Mouse (Mus musculus): ENCODE data around the gene Ncbp1. TPM values are rescaled to one million over a fixed set of nuclear protein-coding genes. Genes with fewer than 3 reads are reported as not detected.

Gene Ncbp1
- 10 to 100 TPM; 37.0 to 44.2 TPM for polyA plus RNA-seq (2017; shearing (Covaris generic))

- peak; percentile 88 for ATAC-seq
These were observed at the start of gene Ncbp1, which contains the start of gene Tstd2 for GRCm38 (mm10) chr4:46138287-46139222. Gene Ncbp1, plus strand, starts transcription at chr4:46138613. Gene Tstd2, minus strand, starts transcription at chr4:46138694.

GRCm38 (mm10) chr4:46089524-46090125 is 48.8 kb upstream of the Ncbp1 start:
- ATAC-seq = no peak

- no peak for ATAC-seq
These were observed 45.9 kb upstream of the Ncbp1 start for GRCm38 (mm10) chr4:46092429-46093076.

GRCm38 (mm10) chr4:46094916-46095825 is 43.2 kb upstream of the Ncbp1 start:
- ATAC-seq = peak; percentile 84

- no peak for ATAC-seq
These were observed 42.6 kb upstream of the Ncbp1 start for GRCm38 (mm10) chr4:46095826-46096159.

GRCm38 (mm10) chr4:46096546-46096945 is 41.9 kb upstream of the Ncbp1 start:
- ATAC-seq = no peak

- peak; percentile 22 for ATAC-seq
These were observed 40.8 kb upstream of the Ncbp1 start for GRCm38 (mm10) chr4:46097591-46097990.

GRCm38 (mm10) chr4:46099132-46099531 is 39.3 kb upstream of the Ncbp1 start:
- ATAC-seq = no peak

GRCm38 (mm10) chr4:46100539-46100938 is 37.9 kb upstream of the Ncbp1 start:
- no peak for ATAC-seq

GRCm38 (mm10) chr4:46101211-46101711 is 37.2 kb upstream of the Ncbp1 start:
- no peak for ATAC-seq

GRCm38 (mm10) chr4:46102078-46102769 is 36.2 kb upstream of the Ncbp1 start:
- ATAC-seq = no peak

- ATAC-seq = no peak
These were observed 28.3 kb upstream of the Ncbp1 start for GRCm38 (mm10) chr4:46110084-46110483.

- no peak for ATAC-seq
These were observed 27.1 kb upstream of the Ncbp1 start for GRCm38 (mm10) chr4:46111361-46111760.

GRCm38 (mm10) chr4:46115308-46115707 is 23.1 kb upstream of the Ncbp1 start:
- no peak for ATAC-seq

- no peak for ATAC-seq
These were observed 21.8 kb upstream of the Ncbp1 start for GRCm38 (mm10) chr4:46116544-46117175.

GRCm38 (mm10) chr4:46117536-46117935 is 20.9 kb upstream of the Ncbp1 start:
- no peak for ATAC-seq

GRCm38 (mm10) chr4:46119514-46120094 is 18.8 kb upstream of the Ncbp1 start:
- no peak for ATAC-seq

- no peak for ATAC-seq
These were observed 17.6 kb upstream of the Ncbp1 start for GRCm38 (mm10) chr4:46120767-46121166.

GRCm38 (mm10) chr4:46123358-46123757 is 15.1 kb upstream of the Ncbp1 start:
- ATAC-seq = no peak

GRCm38 (mm10) chr4:46126541-46126940 is 11.9 kb upstream of the Ncbp1 start:
- ATAC-seq = peak; percentile 88

Measured in CD4-positive, CD25-positive, alpha-beta regulatory T cell, adult 4 months (primary cell).